8 mouse cellular contexts compared by ENCODE assay signal in genomic region chr10:122047727-122048365, GRCm38 (mm10). TPM values are rescaled to one million over a fixed set of nuclear protein-coding genes. Genes with fewer than 3 reads are reported as not detected.
DNase-seq lines count a peak whose midpoint lies in the region; ATAC-seq and TF ChIP-seq lines count a peak whose summit lies in the region.

No protein-coding gene starts in this region.

- H3K36me3 ChIP-seq in lung, embryonic 14.5 days (ENCODE audit: insufficient read depth), result no peaks in the 10 kb centered on the region
- no peaks in the 10 kb centered on the region for H3K36me3 ChIP-seq in neural tube, embryonic 15.5 days

- DNase-seq in Muller cell, postnatal 12 days (ENCODE audit: inconsistent ontology term), result peak; percentile 81
- DNase-seq in cerebellum, adult 9-10 months, result peak; percentile 43
- peak; percentile 95 for DNase-seq in heart, postnatal 4 days
- DNase-seq in layer of hippocampus, adult 8-10 months (ENCODE audit: low spot score in 2 of 2), result peak; percentile 57 to 77
- DNase-seq in lung, embryonic 14.5 days, result peak; percentile 93
- DNase-seq in testis, postnatal 10 days (ENCODE audit: low spot score), result peak; percentile 95

- no peaks in the 10 kb centered on the region for H3K27me3 ChIP-seq in lung, embryonic 14.5 days (ENCODE audit: insufficient read depth, low read length)
- H3K27me3 ChIP-seq in neural tube, embryonic 15.5 days (replicated peaks), result no peaks in the 10 kb centered on the region

- peak; percentile 79 for ATAC-seq in frontal cortex, adult (ENCODE audit: low TSS enrichment)
- ATAC-seq in lung, embryonic 14.5 days (ENCODE audit: insufficient read depth), result peak; percentile 85
- ATAC-seq in neural tube, embryonic 15.5 days (ENCODE audit: low FRiP score), result peak; percentile 80

- peak overlapping the region; percentile 87 for H3K9ac ChIP-seq in lung, embryonic 14.5 days
- H3K9ac ChIP-seq in neural tube, embryonic 15.5 days (replicated peaks), result peak overlapping the region; percentile 92

- H3K4me3 ChIP-seq in lung, embryonic 14.5 days (ENCODE audit: low read depth, low read length), result peak overlapping the region; percentile 77
- peak overlapping the region; percentile 87 for H3K4me3 ChIP-seq in neural tube, embryonic 15.5 days (replicated peaks)

- no peaks in the 10 kb centered on the region for H3K9me3 ChIP-seq in lung, embryonic 14.5 days (ENCODE audit: low read depth, low read length)
- H3K9me3 ChIP-seq in neural tube, embryonic 15.5 days (replicated peaks), result no peaks in the 10 kb centered on the region

- H3K4me1 ChIP-seq in lung, embryonic 14.5 days (ENCODE audit: insufficient read depth), result peaks cover 6% of the 10 kb centered on the region
- peaks cover 23% of the 10 kb centered on the region for H3K4me1 ChIP-seq in neural tube, embryonic 15.5 days

- 15% methylated on average over 31 of the region's 44 CpGs for WGBS in lung, embryonic 14.5 days
- 26% methylated on average over 21 of the region's 44 CpGs for WGBS in neural tube, embryonic 15.5 days

- H3K4me2 ChIP-seq in lung, embryonic 14.5 days, result peak overlapping the region; percentile 76
- H3K4me2 ChIP-seq in neural tube, embryonic 15.5 days, result peak overlapping the region; percentile 73

- peak; percentile 68 for TF ChIP-seq CTCF in lung, embryonic 14.5 days (IDR thresholded peaks at IDR 0.05; ENCODE audit: low read depth)

- H3K27ac ChIP-seq in lung, embryonic 14.5 days (ENCODE audit: low read depth), result peak overlapping the region; percentile 86
- H3K27ac ChIP-seq in neural tube, embryonic 15.5 days (replicated peaks), result peak overlapping the region; percentile 95

RNA-seq across cellular contexts. Expression of gene Srgap1, which starts 0.7 kb away (rescaled TPM):
- total RNA-seq in heart, postnatal 4 days (2021), result 10 to 100 TPM; 11.9 to 13.2 TPM
- 10 to 100 TPM in 3 of 4 experiments, 1 to 10 TPM in 1; 9.1 to 13.0 (median 10.6) TPM for total RNA-seq in layer of hippocampus, adult 8-10 months (2022)
- 12.0 and 12.7 TPM in 2 replicates for polyA plus RNA-seq in lung, embryonic 14.5 days (2014; fragmentation: Nextera tagmentation; extraction: Ambion mirVana)
- polyA plus RNA-seq in neural tube, embryonic 15.5 days (2015; fragmentation: Nextera tagmentation; extraction: Ambion mirVana), result 26.1 and 30.7 TPM in 2 replicates

RNA-seq across cellular contexts. Expression of gene Rxylt1, which starts 49.3 kb away (rescaled TPM):
- 10 to 100 TPM; 45.0 to 47.3 TPM for total RNA-seq in heart, postnatal 4 days (2021)
- total RNA-seq in layer of hippocampus, adult 8-10 months (2022), result 10 to 100 TPM; 32.1 to 45.4 (median 38.4) TPM
- polyA plus RNA-seq in lung, embryonic 14.5 days (2014; fragmentation: Nextera tagmentation; extraction: Ambion mirVana), result 54.0 and 61.0 TPM in 2 replicates
- 44.4 and 46.8 TPM in 2 replicates for polyA plus RNA-seq in neural tube, embryonic 15.5 days (2015; fragmentation: Nextera tagmentation; extraction: Ambion mirVana)

Comparison
In these comparisons a context has a peak if more than half of its experiments do, and no peak if none do; other contexts are left out.
1. Peak in every context shown above with its lines: DNase-seq, ATAC-seq, H3K4me3 ChIP-seq and H3K27ac ChIP-seq.
2. DNase-seq: peak in every context shown above with its lines; median percentile 95 in heart, postnatal 4 days; 95 in testis, postnatal 10 days; 93 in lung, embryonic 14.5 days; 81 in Muller cell, postnatal 12 days; 67 in layer of hippocampus, adult 8-10 months; 43 in cerebellum, adult 9-10 months.